Mouse (Mus musculus) left cerebral cortex, postnatal 25 days (tissue): Measurements from ENCODE around the gene Sik3. TPM values are rescaled to one million over a fixed set of nuclear protein-coding genes. Genes with fewer than 3 reads are reported as not detected.

Experiments
- DNase-seq, 2 experiments: peaks; one replicate each; pipeline ENCODE4 v3.0.0; 2022; ENCODE audit warnings: low spot score in 2 of 2, mixed read lengths in 1 of 2
- intact Hi-C: fragments of 180-260 bp; cut with DNase I; formaldehyde crosslinking; loops from one replicate; pipeline ENCODE4 v1.15.1; 2025
- total RNA-seq, 2 experiments: library from RNA; stranded (reverse); gene quantifications; 2 replicates each; pipeline ENCODE4 v1.2.3; 2021

Gene Sik3
- total RNA-seq, 2 experiments from 2014 or later, result 114 to 121 TPM

GRCm38 (mm10) chr9:46014251-46014681 is 1.6 kb downstream of the Sik3 start:
- DNase-seq, result peak; percentile 47 to 59
- intact Hi-C loops, result loop anchor here (1.0 kb wide), 1 partner anchor 69 kb away; no protein-coding TSS in a partner anchor

DNA sequence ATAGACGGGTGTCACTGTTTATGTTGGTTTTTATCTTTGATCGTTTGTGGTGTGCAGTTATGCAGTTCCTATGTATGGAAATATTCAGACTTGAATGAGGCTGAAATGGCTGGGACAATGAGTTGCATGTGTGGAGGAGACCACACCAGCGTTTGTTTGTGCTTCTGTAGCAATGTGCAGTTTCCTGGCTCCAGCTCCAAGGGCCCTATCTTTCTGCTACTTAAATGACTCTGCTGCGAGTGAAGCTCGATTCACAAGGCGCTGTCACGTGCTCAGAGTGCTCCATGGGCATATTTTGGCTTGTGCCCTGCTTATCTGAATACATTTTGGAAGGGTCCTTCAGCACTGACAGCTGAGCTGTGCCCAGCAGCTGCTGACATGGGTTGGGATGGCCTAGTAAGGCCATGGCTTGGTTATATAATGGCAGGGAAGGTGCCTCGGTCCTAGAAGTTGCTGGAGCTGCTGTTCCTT is 2.5 kb downstream of the Sik3 start:
- peak; percentile 53 to 59 for DNase-seq
- intact Hi-C loops, result no loop called here

GRCm38 (mm10) chr9:46015831-46016230 is 3.2 kb downstream of the Sik3 start:
- intact Hi-C loops, result no loop called here

DNA sequence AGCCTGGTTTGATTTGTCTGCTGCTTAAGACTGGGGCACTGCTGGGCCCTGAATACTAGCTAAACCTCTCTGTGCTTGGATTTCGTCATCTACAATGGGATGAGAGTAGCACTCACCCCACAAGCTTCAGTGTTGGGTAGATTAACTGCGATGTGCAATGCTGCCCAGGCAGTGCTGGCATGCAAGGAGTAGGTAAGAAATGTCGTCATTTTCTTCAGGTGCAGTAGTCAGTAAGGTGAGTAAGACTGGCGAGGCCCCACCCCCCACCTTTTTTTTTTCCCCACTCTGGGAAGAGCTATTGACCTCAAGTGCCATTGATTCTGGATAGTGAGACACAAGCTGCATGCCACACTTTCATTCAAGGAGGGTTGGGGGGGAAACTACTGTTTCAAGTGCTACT is 3.8 kb downstream of the Sik3 start:
- intact Hi-C loops, result no loop called here
- no peak for DNase-seq

More at GRCm38 (mm10) chr9:46015831-46016230, 3.2 kb downstream of the Sik3 start:
- no peak for DNase-seq

DNA sequence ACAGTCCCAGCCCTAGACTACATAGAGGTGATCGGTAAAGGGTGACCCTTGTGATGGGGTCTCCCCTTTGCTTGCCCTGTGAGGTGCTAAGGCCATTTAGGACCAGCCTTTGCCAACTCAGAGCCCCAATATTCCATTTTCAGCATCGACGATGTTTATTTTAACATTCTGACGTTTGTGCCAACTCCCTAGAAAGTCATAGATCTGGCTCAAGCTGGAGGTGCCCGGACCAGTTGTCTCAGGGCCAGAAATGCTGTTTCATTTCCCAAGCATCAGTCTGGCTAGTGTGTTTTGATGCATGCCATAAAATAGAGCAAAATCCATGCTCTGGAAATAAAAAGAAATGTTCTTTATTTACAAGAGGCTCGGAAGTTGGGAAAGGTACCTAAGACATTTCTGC is 5.7 kb downstream of the Sik3 start:
- DNase-seq, result no peak
- intact Hi-C loops, result no loop called here

DNA sequence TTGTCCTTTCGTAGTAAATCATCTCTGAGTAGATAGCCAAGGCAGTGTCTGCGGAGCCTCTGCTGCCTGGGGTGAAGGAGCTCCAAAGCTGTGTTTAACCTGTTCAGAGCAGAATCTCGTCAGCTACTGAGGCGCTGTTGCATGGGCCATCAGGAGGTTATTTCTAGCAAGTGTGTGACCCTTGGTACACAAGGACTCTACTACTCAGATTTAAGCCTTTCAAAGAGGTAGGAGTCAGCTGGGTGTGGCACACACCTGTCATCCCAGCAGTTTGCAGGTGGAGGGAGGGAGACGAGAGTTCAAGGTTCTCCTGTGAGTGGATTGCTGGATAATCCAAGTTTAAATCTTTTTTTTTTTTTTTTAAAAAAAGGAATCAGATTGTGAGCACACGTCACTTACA is 7.4 kb downstream of the Sik3 start:
- DNase-seq, result no peak
- intact Hi-C loops, result no loop called here

DNA sequence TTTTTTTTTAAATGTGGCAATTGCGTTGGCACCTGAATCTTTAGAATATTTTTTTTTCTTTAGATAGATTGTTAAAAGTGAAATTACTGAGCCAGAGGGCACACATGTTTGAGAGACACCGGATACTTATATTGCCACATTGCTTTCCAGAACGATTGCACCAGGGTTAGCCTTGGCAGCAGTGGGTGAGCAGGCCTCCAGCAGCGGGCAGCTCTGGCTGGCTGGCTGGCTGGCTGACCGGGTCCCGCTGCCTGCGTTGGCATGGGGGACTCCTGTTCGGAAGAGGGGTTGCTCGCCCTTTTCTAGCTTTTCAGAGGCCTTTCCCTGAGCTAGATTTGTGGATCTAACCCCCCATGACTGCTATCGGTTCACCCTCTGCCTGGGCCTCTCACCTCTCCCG is 11.0 kb downstream of the Sik3 start:
- intact Hi-C loops, result no loop called here
- DNase-seq, result no peak

DNA sequence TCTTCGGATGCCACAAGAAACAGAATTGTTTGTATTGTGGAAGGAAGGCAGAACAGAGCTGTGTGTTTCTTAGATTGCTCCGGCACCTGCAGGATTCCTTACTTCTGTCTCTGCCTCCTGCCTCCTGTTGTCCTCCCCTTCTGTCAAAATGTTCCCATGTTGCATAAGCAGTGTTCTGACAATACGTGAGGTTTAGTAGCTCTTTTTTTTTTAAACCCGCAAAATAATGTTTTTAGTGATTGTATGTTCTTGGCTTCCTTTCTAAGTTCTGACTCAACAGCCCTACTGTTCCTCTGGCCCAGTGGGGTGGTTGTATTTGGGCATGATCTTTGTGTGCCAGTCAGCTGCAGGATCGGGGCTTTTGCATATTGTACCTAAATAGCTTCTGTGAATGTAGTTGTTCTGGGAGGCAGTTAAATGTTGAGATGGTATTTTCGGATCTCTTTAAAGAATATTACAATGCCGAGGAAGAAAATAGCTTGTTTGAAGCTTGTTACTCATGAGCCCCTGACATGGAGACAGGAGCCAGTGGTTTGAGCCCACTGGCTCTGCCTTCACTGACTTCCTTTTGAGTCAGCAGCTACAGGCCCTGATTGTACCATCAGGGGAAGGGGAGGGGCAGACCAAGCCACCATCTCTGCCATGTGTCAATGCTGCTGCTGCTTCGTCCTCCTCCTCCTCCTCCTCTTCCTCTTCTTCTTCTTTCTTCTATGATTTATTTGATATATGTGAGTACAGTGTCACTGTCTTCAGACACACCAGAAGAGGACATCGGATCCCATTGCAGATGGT is 13.6 kb downstream of the Sik3 start:
- intact Hi-C loops, result no loop called here
- DNase-seq, result peak; percentile 42 to 60

DNA sequence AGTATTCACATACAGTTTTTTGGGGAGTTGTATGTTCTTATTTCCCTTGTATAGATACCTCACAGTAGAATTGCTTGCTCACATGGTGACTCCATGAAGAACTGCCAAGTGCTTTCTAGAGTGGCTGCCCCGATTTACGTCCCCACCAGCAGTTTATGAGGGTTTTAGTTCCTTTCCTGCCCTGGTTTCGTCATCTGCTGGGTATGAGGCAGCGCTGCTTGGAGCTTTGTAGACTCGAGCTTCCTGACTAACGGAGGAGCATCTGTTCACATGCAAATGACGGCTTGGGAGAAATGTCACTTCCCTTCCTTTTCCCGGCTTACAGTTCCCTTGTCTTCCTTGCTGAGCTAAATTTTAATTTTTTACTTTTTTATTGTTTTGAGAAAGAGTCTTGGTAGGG is 15.4 kb downstream of the Sik3 start:
- intact Hi-C loops, result no loop called here
- peak in 1 of 2 experiments; percentile 74 for DNase-seq

DNA sequence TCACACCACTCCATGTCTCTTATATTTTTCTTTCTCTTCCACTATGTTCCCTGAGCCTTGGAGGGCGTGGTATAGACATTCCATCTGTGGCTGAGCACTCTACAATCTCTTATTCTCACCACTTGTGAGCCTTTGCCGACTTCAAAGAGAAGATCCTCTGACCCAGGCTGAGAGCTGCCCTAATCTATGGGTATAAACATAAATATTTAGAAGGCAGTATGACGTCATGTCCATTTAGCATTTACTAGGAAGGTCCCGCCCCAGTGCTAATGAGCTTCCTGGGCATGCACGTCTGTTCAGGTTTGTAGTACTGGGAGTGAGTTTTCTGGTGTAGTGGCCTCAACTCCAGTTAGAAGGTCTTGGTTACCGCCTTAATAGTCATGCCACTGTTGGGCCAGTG is 16.9 kb downstream of the Sik3 start:
- DNase-seq, result no peak
- intact Hi-C loops, result no loop called here

GRCm38 (mm10) chr9:46030184-46030583 is 17.6 kb downstream of the Sik3 start:
- DNase-seq, result no peak

GRCm38 (mm10) chr9:46030968-46031367 is 18.3 kb downstream of the Sik3 start:
- DNase-seq, result no peak
- intact Hi-C loops, result no loop called here

More at GRCm38 (mm10) chr9:46030184-46030583, 17.6 kb downstream of the Sik3 start:
- intact Hi-C loops, result no loop called here

GRCm38 (mm10) chr9:46032190-46032589 is 19.6 kb downstream of the Sik3 start:
- peak in 1 of 2 experiments; percentile 45 for DNase-seq

DNA sequence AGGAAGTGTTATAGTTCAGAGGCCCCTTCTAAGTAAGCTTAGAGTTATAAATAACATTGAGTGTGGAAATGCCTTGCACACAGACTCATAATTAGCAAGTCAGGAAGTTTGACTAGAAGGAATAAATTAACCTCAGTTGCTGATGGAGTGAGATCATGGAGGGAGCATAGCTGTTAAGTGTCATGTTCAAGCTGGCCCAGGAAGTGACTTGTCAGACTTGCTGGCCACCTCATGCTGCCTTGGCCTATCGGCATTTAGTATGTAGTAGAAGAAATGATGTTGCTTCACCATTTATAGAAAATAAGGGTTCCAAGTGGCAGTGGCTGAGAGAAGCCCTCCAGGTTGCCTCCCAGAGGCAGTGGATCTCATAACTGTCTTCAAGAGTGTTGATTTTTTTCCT is 20.4 kb downstream of the Sik3 start:
- intact Hi-C loops, result loop anchor here (2.0 kb wide), 1 partner anchor 50 kb away; no protein-coding TSS in a partner anchor
- no peak for DNase-seq

More at GRCm38 (mm10) chr9:46032190-46032589, 19.6 kb downstream of the Sik3 start:
- intact Hi-C loops, result loop anchor here (2.0 kb wide), 1 partner anchor 51 kb away; no protein-coding TSS in a partner anchor

GRCm38 (mm10) chr9:46033862-46034261 is 21.2 kb downstream of the Sik3 start:
- DNase-seq, result peak in 1 of 2 experiments; percentile 69
- intact Hi-C loops, result loop anchor here (2.0 kb wide), 1 partner anchor 49 kb away; no protein-coding TSS in a partner anchor

GRCm38 (mm10) chr9:46035290-46035871 is 22.8 kb downstream of the Sik3 start:
- no peak for DNase-seq
- intact Hi-C loops, result no loop called here

GRCm38 (mm10) chr9:46036881-46037280 is 24.3 kb downstream of the Sik3 start:
- intact Hi-C loops, result no loop called here
- DNase-seq, result no peak

DNA sequence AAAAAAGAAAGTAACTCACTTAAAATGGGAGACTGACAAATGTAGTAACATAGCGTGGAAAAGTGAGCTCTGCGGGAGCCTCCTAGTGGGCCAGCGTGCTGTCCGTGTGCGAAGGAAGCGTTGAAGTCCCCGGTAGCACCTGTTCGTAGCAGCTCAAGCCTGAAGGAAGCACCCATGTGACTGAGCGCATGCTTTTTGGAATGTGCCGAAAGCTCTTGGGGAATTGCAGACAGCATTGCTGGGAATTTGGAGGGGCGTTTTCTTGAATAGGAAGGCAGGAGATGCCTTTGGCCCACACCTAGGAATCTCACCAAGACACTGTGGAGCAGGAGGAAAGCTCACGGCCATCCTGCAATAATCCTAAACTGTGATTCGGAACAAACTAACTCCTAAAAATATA is 26.2 kb downstream of the Sik3 start:
- intact Hi-C loops, result no loop called here
- DNase-seq, result no peak

DNA sequence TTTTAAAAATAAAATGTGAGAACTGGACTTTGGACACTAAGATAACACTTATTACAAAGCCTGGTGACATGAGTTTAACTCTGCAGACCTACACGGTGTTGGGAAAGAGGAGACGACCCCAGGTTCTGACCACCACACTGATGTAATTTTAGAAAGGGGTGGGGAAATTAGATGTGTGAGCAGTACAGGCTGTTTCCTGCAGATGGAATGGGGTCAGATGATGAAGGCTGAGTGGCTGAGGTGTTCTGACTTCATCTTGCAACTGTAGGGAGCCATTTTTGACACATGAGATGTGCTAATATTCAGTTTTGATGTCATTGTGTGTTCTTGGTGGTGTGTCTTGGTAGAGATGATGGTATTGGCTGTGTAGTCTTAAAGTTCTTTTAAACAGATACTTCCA is 28.6 kb downstream of the Sik3 start:
- intact Hi-C loops, result no loop called here
- no peak for DNase-seq

- intact Hi-C loops, result no loop called here
- peak; percentile 18 to 72 for DNase-seq
Observed at GRCm38 (mm10) chr9:46042387-46042786, 29.8 kb downstream of the Sik3 start.

- intact Hi-C loops, result no loop called here
- DNase-seq, result no peak
Observed at GRCm38 (mm10) chr9:46043626-46044025, 31.0 kb downstream of the Sik3 start.
